Mouse (Mus musculus) thymus, postnatal 25 days (tissue): Measurements from ENCODE around the gene Esrrg.

Source experiments
- DNase-seq: peaks from one replicate; pipeline ENCODE4 v3.0.0; 2022

The Esrrg gene

GRCm38 (mm10) chr1:187650786-187651687 is 42.4 kb downstream of the Esrrg start:
- DNase-seq: no peak

- DNase-seq: no peak
These were observed 43.2 kb downstream of the Esrrg start for GRCm38 (mm10) chr1:187651688-187652241.

GRCm38 (mm10) chr1:187652445-187652844 is 43.9 kb downstream of the Esrrg start:
- no peak for DNase-seq

- no peak for DNase-seq
These were observed 44.8 kb downstream of the Esrrg start for GRCm38 (mm10) chr1:187653390-187653789.

- DNase-seq: no peak
These were observed 52.4 kb downstream of the Esrrg start for GRCm38 (mm10) chr1:187660963-187661362.

- no peak for DNase-seq
These were observed 53.6 kb downstream of the Esrrg start for GRCm38 (mm10) chr1:187662083-187662609.

GRCm38 (mm10) chr1:187663376-187663775 is 54.8 kb downstream of the Esrrg start:
- DNase-seq: no peak

- DNase-seq: no peak
These were observed 55.7 kb downstream of the Esrrg start for GRCm38 (mm10) chr1:187664261-187664660.

GRCm38 (mm10) chr1:187665901-187666600 is 57.5 kb downstream of the Esrrg start:
- no peak for DNase-seq

GRCm38 (mm10) chr1:187669746-187670145 is 61.2 kb downstream of the Esrrg start:
- no peak for DNase-seq

- no peak for DNase-seq
These were observed 63.9 kb downstream of the Esrrg start for GRCm38 (mm10) chr1:187672446-187672845.

GRCm38 (mm10) chr1:187674771-187675186 is 66.2 kb downstream of the Esrrg start:
- DNase-seq: no peak

- DNase-seq: no peak
These were observed 68.0 kb downstream of the Esrrg start for GRCm38 (mm10) chr1:187676626-187677025.

- no peak for DNase-seq
These were observed 70.7 kb downstream of the Esrrg start for GRCm38 (mm10) chr1:187679246-187679645.

GRCm38 (mm10) chr1:187684519-187684918 is 75.9 kb downstream of the Esrrg start:
- no peak for DNase-seq

GRCm38 (mm10) chr1:187691846-187692525 is 83.4 kb downstream of the Esrrg start:
- no peak for DNase-seq

- DNase-seq: no peak
These were observed 86.3 kb downstream of the Esrrg start for GRCm38 (mm10) chr1:187694865-187695264.

GRCm38 (mm10) chr1:187698201-187698600 is 89.6 kb downstream of the Esrrg start:
- DNase-seq: no peak

GRCm38 (mm10) chr1:187700963-187701362 is 92.4 kb downstream of the Esrrg start:
- no peak for DNase-seq

GRCm38 (mm10) chr1:187704921-187705320 is 96.3 kb downstream of the Esrrg start:
- DNase-seq: no peak

- DNase-seq: no peak
These were observed 96.8 kb downstream of the Esrrg start for GRCm38 (mm10) chr1:187705348-187705747.

- no peak for DNase-seq
These were observed 97.5 kb downstream of the Esrrg start for GRCm38 (mm10) chr1:187706046-187706445.

- DNase-seq: no peak
These were observed 98.6 kb downstream of the Esrrg start for GRCm38 (mm10) chr1:187707176-187707575.
